Mouse (Mus musculus) hindbrain, embryonic 15.5 days (tissue): Measurements from ENCODE around the gene Tmem267. TPM values are rescaled to one million over a fixed set of nuclear protein-coding genes. Genes with fewer than 3 reads are reported as not detected.
"Not testable (repeated sequence)": the region's sequence is repeated elsewhere in the genome, so short reads cannot be mapped to it uniquely, and the experiment has no call there.

Experiments
- ATAC-seq: fragments of 200-750 bp; cut with Nextera tagmentation; 2 replicates; pipeline ENCODE4 v1.8.0; 2017; ENCODE audit warnings: low read depth, moderate number of reproducible peaks, moderate TSS enrichment; ENCODE audit not compliant: low FRiP score
- H3K27ac ChIP-seq: fragments of 300-500 bp; sonication (generic); replicated peaks from 2 replicates; pipeline ENCODE4 v1.5.1; 2015; ENCODE audit warnings: mild to moderate bottlenecking, inconsistent platforms
- H3K27me3 ChIP-seq: fragments of 300-500 bp; sonication (generic); 2 replicates; pipeline ENCODE4 v1.6.1; 2015; ENCODE audit warnings: control low read depth, inconsistent platforms
- H3K36me3 ChIP-seq: fragments of 300-500 bp; sonication (generic); 2 replicates; pipeline ENCODE4 v1.6.1; 2015; ENCODE audit warnings: control low read depth, inconsistent platforms
- H3K4me1 ChIP-seq: fragments of 300-500 bp; sonication (generic); replicated peaks from 2 replicates; pipeline ENCODE4 v1.6.1; 2015; ENCODE audit warnings: control low read depth, inconsistent platforms
- H3K4me2 ChIP-seq: fragments of 300-500 bp; sonication (generic); 2 replicates; pipeline ENCODE4 v1.6.1; 2015; ENCODE audit warnings: moderate library complexity, mild to moderate bottlenecking, inconsistent platforms
- H3K4me3 ChIP-seq: fragments of 300-500 bp; sonication (generic); 2 replicates; pipeline ENCODE4 v1.5.1; 2015; ENCODE audit warnings: mild to moderate bottlenecking, inconsistent platforms
- H3K9ac ChIP-seq: fragments of 300-500 bp; sonication (generic); 2 replicates; pipeline ENCODE4 v1.6.1; 2015; ENCODE audit warnings: inconsistent platforms
- H3K9me3 ChIP-seq: fragments of 300-500 bp; sonication (generic); 2 replicates; pipeline ENCODE4 v1.6.1; 2016; ENCODE audit warnings: control low read depth, inconsistent platforms
- WGBS: fragments of 180-500 bp; shearing (Covaris S2); methylation state at CpG from one replicate; pipeline ENCODE4 v1.1.7; 2015; 5-methylcytosine and 5-hydroxymethylcytosine counted together
- polyA plus RNA-seq: library from polyadenylated mRNA; unstranded; fragments of >200 nt; fragmentation: Nextera tagmentation; extraction: Ambion mirVana; gene quantifications from 2 replicates; pipeline ENCODE4 v1.2.1, GENCODE M21; 2015

Gene Tmem267
- polyA plus RNA-seq, 1 experiment from 2014 or later = 4.5 TPM

- H3K4me2 ChIP-seq, H3K27ac ChIP-seq, H3K36me3 ChIP-seq, H3K27me3 ChIP-seq, H3K9ac ChIP-seq, H3K4me3 ChIP-seq, H3K4me1 ChIP-seq: not testable (repeated sequence)
- H3K9me3 ChIP-seq = peaks cover 19% of the 10 kb centered on the region
- peak; percentile 40; the same call in 1 of the 2 replicates for ATAC-seq
- WGBS = 95% methylated on average over 13 of the region's 22 CpGs
Observed at GRCm38 (mm10) chr13:119494938-119495337, 7.1 kb downstream of the Tmem267 start.

DNA sequence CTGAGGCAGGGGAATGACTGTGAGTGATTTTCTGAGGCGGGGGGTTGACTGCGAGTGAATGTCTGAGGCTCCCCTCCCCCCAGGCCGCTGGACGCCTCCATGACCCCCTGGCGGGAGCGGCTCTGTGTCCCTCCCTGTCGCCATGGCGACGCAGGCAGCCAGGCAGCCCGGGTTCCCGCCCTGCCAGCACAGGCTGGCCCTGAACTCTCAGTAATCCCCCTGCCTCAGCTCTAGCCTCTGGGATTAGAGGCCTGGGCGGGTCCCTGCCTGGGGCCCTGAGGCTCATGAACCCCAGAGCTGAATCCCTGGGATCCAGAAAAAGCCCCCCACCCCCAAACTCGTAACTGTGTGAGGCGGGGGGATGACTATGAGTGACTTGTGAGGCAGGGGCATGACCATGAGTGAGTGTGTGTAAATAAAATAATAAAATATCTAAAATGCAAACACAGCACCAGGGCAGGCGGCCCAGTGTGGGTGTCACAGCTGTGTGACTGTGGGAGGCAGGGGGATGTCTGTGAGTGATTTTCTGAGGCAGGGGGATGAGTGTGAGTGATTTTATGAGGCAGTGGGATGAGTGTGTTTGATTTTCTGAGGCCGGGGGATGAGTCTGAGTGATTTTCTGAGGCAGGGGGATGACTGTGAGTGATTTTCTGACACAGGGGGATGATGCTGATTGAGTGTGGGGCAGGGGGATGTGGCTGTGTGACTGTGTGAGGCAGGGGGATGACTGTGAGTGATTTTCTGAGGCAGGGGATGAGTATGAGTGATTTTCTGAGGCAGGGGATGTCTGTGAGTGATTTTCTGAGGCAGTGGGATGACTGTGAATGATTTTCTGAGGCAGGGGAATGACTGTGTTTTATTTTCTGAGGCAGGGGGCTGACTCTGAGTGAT lies 108.7 kb downstream of the Tmem267 start:
- not testable (repeated sequence) for H3K4me1 ChIP-seq, H3K4me2 ChIP-seq, H3K36me3 ChIP-seq, H3K4me3 ChIP-seq, H3K9ac ChIP-seq, H3K27me3 ChIP-seq, H3K27ac ChIP-seq
- ATAC-seq = peak; percentile 93
- peaks cover 17% of the 10 kb centered on the region for H3K9me3 ChIP-seq
- 74% methylated on average over 15 of the region's 16 CpGs for WGBS

DNA sequence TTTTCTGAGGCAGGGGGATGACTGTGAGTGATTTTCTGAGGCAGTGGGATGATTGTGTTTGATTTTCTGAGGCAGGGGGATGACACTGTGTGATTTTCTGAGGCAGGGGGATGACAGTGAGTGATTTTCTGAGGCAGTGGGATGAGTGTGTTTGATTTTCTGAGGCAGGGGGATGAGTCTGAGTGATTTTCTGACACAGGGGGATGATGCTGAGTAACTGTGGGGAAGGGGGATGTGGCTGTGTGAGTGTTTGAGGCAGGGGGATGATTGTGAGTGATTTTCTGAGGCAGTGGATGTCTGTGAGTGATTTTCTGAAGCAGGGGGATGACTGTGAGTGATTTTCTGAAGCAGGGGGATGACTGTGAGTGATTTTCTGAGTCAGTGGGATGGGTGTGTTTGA lies 110.6 kb downstream of the Tmem267 start:
- H3K4me2 ChIP-seq, H3K27me3 ChIP-seq, H3K4me3 ChIP-seq, H3K4me1 ChIP-seq, H3K9ac ChIP-seq, H3K36me3 ChIP-seq, H3K27ac ChIP-seq, ATAC-seq: not testable (repeated sequence)
- H3K9me3 ChIP-seq = peaks cover 21% of the 10 kb centered on the region

DNA sequence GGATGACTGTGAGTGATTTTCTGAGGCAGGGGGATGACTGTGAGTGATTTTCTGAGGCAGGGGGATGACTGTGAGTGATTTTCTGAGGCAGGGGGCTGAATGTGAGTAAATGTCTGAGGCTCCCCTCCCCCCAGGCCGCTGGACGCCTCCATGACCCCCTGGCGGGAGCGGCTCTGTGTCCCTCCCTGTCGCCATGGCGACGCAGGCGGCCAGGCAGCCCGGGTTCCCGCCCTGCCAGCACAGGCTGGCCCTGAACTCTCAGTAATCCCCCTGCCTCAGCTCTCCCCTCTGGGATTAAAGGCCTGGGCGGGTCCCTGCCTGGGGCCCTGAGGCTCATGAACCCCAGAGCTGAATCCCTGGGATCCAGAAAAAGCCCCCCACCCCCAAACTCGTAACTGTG lies 111.2 kb downstream of the Tmem267 start:
- not testable (repeated sequence) for H3K4me2 ChIP-seq, ATAC-seq, H3K4me1 ChIP-seq, H3K4me3 ChIP-seq, H3K9ac ChIP-seq, H3K27me3 ChIP-seq, H3K27ac ChIP-seq, H3K36me3 ChIP-seq
- H3K9me3 ChIP-seq = peaks cover 26% of the 10 kb centered on the region
- 83% methylated on average over 12 of the region's 12 CpGs for WGBS

DNA sequence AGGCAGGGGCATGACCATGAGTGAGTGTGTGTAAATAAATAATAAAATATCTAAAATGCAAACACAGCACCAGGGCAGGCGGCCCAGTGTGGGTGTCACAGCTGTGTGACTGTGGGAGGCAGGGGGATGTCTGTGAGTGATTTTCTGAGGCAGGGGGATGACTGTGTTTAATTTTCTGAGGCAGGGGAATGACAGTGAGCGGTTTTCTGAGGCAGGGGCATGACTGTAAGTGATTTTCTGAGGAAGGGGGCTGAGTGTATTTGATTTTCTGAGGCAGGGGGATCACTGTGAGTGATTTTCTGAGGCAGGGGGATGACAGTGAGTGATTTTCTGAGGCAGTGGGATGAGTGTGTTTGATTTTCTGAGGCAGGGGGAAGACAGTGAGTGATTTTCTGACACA lies 111.7 kb downstream of the Tmem267 start:
- not testable (repeated sequence) for H3K27ac ChIP-seq, H3K4me3 ChIP-seq, H3K4me1 ChIP-seq, H3K9ac ChIP-seq, H3K36me3 ChIP-seq, ATAC-seq, H3K4me2 ChIP-seq, H3K27me3 ChIP-seq
- H3K9me3 ChIP-seq = peaks cover 26% of the 10 kb centered on the region
- WGBS = 65% methylated on average over 2 of the region's 2 CpGs

- peaks cover 29% of the 10 kb centered on the region for H3K9me3 ChIP-seq
- not testable (repeated sequence) for H3K9ac ChIP-seq, H3K27me3 ChIP-seq, ATAC-seq, H3K36me3 ChIP-seq, H3K4me1 ChIP-seq, H3K27ac ChIP-seq, H3K4me2 ChIP-seq, H3K4me3 ChIP-seq
Observed at GRCm38 (mm10) chr13:119600166-119600565, 112.3 kb downstream of the Tmem267 start.

GRCm38 (mm10) chr13:119602688-119603331 lies 115.0 kb downstream of the Tmem267 start:
- not testable (repeated sequence) for H3K27me3 ChIP-seq, ATAC-seq, H3K36me3 ChIP-seq, H3K4me3 ChIP-seq, H3K4me1 ChIP-seq, H3K9ac ChIP-seq, H3K27ac ChIP-seq, H3K4me2 ChIP-seq
- WGBS = 61% methylated on average over 13 of the region's 13 CpGs
- peaks cover 23% of the 10 kb centered on the region for H3K9me3 ChIP-seq

DNA sequence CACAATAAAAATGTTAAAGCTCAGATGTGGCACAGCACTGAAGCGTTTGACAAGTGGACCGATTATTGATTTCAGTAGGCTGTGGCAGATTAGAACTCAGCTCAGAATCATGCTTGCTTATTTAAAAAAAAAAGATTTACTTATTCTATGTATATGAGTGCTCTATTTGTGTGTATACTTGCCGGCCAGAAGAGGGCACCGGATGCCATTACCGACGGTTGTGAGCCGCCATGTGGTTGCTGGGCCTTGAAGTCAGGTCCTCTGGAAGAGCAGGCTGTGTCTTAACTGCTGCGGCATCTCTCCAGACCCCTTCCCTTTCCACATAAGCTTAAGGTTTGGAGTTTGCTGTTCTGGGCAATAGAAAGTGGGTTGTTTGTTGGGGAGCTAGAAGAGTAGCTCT lies 116.1 kb downstream of the Tmem267 start:
- H3K36me3 ChIP-seq, H3K9ac ChIP-seq, H3K27me3 ChIP-seq, H3K4me3 ChIP-seq, H3K27ac ChIP-seq, H3K4me2 ChIP-seq, H3K4me1 ChIP-seq: not testable (repeated sequence)
- peak; percentile 27 for ATAC-seq
- 97% methylated on average over 8 of the region's 8 CpGs for WGBS
- H3K9me3 ChIP-seq = peaks cover 16% of the 10 kb centered on the region

GRCm38 (mm10) chr13:119604322-119604721 lies 116.5 kb downstream of the Tmem267 start:
- not testable (repeated sequence) for H3K36me3 ChIP-seq, H3K9ac ChIP-seq, H3K4me3 ChIP-seq, H3K27ac ChIP-seq, H3K4me2 ChIP-seq, H3K27me3 ChIP-seq, H3K4me1 ChIP-seq
- peaks cover 12% of the 10 kb centered on the region for H3K9me3 ChIP-seq
- 94% methylated on average over 8 of the region's 9 CpGs for WGBS
- ATAC-seq = peak; percentile 14; the same call in 1 of the 2 replicates

- Histone ChIP-seq H3K27me3 (no peaks in the 10 kb centered on the region), H3K36me3 (no peaks in the 10 kb centered on the region), H3K4me1 (no peaks in the 10 kb centered on the region), H3K9ac (no peak overlapping the region), H3K9me3 (no peaks in the 10 kb centered on the region), H3K4me2 (no peak overlapping the region), H3K4me3 (no peak overlapping the region), H3K27ac (no peak overlapping the region)
- no peak for ATAC-seq
- WGBS = 96% methylated on average over 3 of the region's 3 CpGs
Observed at GRCm38 (mm10) chr13:119618841-119619240, 131.0 kb downstream of the Tmem267 start.

DNA sequence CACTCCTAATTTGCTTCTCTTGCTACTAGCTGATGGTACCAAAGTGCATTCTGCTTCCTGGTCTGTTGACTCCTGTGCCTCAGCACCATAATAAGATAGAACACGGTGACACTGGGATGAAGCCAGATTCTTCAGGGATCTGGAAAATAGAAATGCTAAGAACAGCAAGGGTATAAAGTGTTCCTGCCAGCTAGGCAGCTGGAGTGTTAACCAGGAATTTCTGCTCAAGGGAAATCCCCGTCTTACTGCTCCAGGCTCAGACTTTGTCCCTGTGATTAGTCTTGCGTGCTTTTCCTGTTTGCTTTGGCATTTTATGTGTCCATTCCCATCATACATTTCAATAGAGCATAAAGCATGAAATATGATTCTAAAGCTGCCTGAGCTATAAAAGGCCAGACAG lies 131.9 kb downstream of the Tmem267 start:
- no peaks in the 10 kb centered on the region for H3K27me3 ChIP-seq
- H3K9ac ChIP-seq = no peak overlapping the region
- no peaks in the 10 kb centered on the region for H3K4me1 ChIP-seq
- no peak for ATAC-seq
- H3K9me3 ChIP-seq = no peaks in the 10 kb centered on the region
- H3K4me3 ChIP-seq = no peak overlapping the region
- no peak overlapping the region for H3K27ac ChIP-seq
- 81% methylated on average over 3 of the region's 3 CpGs for WGBS
- H3K4me2 ChIP-seq = no peak overlapping the region
- no peaks in the 10 kb centered on the region for H3K36me3 ChIP-seq

DNA sequence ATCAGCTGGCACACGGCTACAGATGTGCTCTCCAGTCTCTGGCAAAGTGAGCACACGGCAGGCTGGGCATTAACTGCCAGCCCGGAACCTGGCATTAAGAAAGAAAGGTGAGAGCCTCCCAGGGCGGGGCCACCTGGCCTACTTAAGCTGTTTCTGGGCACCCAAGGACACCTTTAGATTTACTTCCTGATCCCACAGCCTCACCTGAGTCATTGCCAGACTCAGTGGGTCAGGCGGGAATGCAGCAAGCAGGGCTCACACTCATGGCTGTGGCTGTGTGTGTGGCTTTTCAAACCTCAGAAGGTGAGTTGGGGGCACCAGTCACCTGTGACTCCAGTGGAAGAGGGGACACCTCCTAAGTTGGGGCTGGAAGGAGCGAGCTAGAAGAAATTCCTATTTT lies 135.8 kb downstream of the Tmem267 start, which contains the start of gene Ccl28:
TSS of gene Ccl28 (plus strand) at position 186 of the 400 bp plus-strand sequence.
- Histone ChIP-seq H3K4me1 (no peaks in the 10 kb centered on the region), H3K4me2 (no peak within 1 kb of the TSS), H3K36me3 (no peaks in the 10 kb centered on the region), H3K27me3 (no peaks in the 10 kb centered on the region), H3K9me3 (no peaks in the 10 kb centered on the region), H3K27ac (no peak within 1 kb of the TSS), H3K9ac (no peak within 1 kb of the TSS), H3K4me3 (no peak within 1 kb of the TSS)
- WGBS = 89% methylated on average over 6 of the region's 6 CpGs
- no peak for ATAC-seq
